Mouse (Mus musculus): ENCODE results near the gene Grin2b. TPM values are rescaled to one million over a fixed set of nuclear protein-coding genes. Genes with fewer than 3 reads are reported as not detected.

Grin2b gene
- polyA plus RNA-seq, 1 experiment from 2014 or later = 9.5 TPM

DNA sequence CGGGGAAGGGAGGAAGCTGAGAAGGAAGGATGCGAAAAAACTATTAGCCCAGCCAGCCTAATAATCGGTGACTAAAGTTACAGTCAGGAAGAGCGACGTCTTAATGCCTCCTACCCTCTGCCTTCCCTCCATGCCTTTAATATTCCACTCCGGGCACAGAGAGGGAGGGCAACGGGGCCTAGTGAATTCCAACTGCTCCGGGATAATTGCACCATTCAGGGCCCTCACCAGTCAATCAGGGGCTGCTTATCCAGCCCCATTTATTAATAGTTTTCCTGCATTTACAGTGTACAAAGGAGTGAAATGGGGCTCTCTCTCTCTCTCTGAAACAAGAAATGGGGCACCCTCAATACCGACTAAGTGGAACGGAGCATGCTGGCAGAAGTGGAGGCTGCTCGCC lies 11.2 kb downstream of the Grin2b start:
- ATAC-seq (ENCODE audit: low FRiP score) = peak; percentile 75
- WGBS = 54% methylated on average over 11 of the region's 11 CpGs

DNA sequence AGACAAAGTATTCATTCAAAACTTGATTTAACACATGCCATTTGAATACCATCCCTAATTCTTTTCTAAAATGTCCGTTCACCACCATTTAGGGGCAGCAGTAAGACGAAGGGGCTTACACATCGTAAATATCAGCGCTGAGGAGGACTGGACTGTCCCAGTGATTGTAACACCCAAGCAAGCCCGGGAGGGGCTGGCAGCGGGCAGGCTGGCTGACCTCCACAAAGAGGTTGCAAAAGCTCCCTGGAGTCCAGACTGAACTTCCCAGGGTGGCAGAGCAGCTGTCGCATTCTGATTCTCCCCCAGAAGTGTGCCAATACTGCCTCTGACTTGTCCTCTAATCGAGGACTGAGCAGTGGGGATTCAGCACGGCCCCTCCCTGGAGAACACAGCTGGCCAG lies 19.9 kb downstream of the Grin2b start:
- Histone ChIP-seq H3K4me1 (peaks cover 14% of the 10 kb centered on the region), H3K27ac (no peak overlapping the region), H3K9ac (no peak overlapping the region), H3K4me3 (replicated peaks) (no peak overlapping the region), H3K36me3 (replicated peaks) (no peaks in the 10 kb centered on the region), H3K27me3 (no peaks in the 10 kb centered on the region), H3K4me2 (no peak overlapping the region), H3K9me3 (no peaks in the 10 kb centered on the region)
- 82% methylated on average over 9 of the region's 9 CpGs for WGBS
- no peak for ATAC-seq (ENCODE audit: low FRiP score)

More for the DNA sequence above, 11.2 kb downstream of the Grin2b start:
- H3K4me2 ChIP-seq = no peak overlapping the region
- H3K4me1 ChIP-seq = peaks cover 11% of the 10 kb centered on the region; the same call in 1 of the 2 replicates
- peak overlapping the region; percentile 42 for H3K27ac ChIP-seq
- no peaks in the 10 kb centered on the region for H3K27me3 ChIP-seq
- no peaks in the 10 kb centered on the region for H3K36me3 ChIP-seq (replicated peaks)
- H3K9me3 ChIP-seq = no peaks in the 10 kb centered on the region
- H3K9ac ChIP-seq = no peak overlapping the region
- H3K4me3 ChIP-seq (replicated peaks) = no peak overlapping the region

DNA sequence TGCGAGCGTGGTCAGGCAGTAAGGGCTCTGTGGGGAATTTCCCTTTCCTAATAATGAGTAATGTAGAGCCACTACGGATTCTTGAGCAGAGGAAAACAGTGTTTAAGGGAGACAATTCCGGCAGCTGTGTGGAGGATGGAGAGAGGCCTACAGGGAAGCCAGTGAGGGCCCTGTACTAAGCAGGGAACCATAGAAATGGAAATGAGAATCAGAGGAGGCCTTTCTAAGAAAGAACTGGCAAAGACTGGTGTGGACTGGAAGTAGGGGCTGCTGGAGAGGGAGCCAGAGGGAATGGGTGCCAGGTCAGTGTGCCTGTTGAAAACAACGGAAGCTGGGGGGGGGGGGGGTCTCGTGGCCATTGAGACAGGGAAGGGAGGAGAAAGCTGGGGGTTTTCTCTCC lies 23.2 kb downstream of the Grin2b start:
- 32% methylated on average over 5 of the region's 6 CpGs for WGBS
- 0 out of 2 replicates have a peak overlapping the region, but pooled peaks have one; percentile 13 for H3K27ac ChIP-seq
- H3K27me3 ChIP-seq = no peaks in the 10 kb centered on the region
- peak; percentile 49; the same call in 1 of the 2 replicates for ATAC-seq (ENCODE audit: low FRiP score)
- no peaks in the 10 kb centered on the region for H3K36me3 ChIP-seq (replicated peaks)
- no peaks in the 10 kb centered on the region for H3K9me3 ChIP-seq
- H3K4me2 ChIP-seq = no peak overlapping the region
- H3K4me3 ChIP-seq (replicated peaks) = no peak overlapping the region
- H3K9ac ChIP-seq = no peak overlapping the region
- H3K4me1 ChIP-seq = peaks cover 14% of the 10 kb centered on the region

DNA sequence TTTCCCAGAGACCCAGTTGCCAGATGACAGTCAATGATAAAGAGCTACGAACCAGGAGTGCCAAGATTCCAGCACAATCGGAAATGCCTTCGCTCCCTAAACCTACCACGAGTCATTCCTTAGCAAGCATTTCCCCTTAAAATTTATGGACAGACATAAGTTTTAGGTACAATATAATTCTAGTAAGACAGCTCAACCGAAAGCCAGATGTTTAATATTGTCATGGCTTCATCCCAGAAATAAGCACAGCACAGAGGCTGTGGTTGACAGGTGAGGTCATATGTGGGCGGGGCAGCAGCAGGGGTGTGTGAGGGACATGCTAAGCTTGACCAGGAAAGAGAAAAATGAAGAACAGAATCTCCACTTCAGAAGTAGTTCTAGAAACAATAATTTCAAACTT lies 33.3 kb downstream of the Grin2b start:
- H3K9me3 ChIP-seq = no peaks in the 10 kb centered on the region
- WGBS = 91% methylated on average over 6 of the region's 6 CpGs
- no peak overlapping the region for H3K4me2 ChIP-seq
- no peak for ATAC-seq (ENCODE audit: low FRiP score)
- no peaks in the 10 kb centered on the region for H3K27me3 ChIP-seq
- H3K9ac ChIP-seq = no peak overlapping the region
- H3K4me3 ChIP-seq (replicated peaks) = no peak overlapping the region
- no peaks in the 10 kb centered on the region for H3K36me3 ChIP-seq (replicated peaks)
- no peaks in the 10 kb centered on the region for H3K4me1 ChIP-seq
- no peak overlapping the region for H3K27ac ChIP-seq

DNA sequence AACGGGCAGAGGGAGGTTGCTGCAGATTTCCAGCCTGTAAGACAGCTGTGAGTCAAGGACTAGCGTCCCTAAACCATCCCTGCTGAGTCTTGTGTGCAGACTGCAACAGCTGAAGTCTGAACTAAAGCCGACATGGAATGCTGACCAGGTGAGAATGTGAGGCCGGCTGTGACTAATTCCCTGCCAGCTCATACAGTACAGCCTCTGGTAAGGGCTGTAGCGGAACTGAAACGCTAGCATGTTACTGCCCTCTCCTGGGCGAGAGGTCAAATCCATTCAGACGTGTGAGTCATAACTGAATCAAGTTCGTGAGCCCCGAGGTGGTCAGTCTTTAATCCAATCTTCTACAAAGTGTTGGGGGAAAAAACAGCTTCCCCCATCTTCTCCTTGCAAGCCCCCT lies 42.9 kb downstream of the Grin2b start:
- no peak overlapping the region for H3K9ac ChIP-seq
- no peak overlapping the region for H3K4me3 ChIP-seq (replicated peaks)
- no peak overlapping the region for H3K4me2 ChIP-seq
- no peaks in the 10 kb centered on the region for H3K27me3 ChIP-seq
- 47% methylated on average over 10 of the region's 10 CpGs for WGBS
- H3K27ac ChIP-seq = no peak overlapping the region
- peaks cover 4% of the 10 kb centered on the region; the same call in 1 of the 2 replicates for H3K4me1 ChIP-seq
- no peaks in the 10 kb centered on the region for H3K36me3 ChIP-seq (replicated peaks)
- H3K9me3 ChIP-seq = no peaks in the 10 kb centered on the region
- 0 out of 2 replicates have a peak, but pooled peaks have one; percentile 20 for ATAC-seq (ENCODE audit: low FRiP score)

DNA sequence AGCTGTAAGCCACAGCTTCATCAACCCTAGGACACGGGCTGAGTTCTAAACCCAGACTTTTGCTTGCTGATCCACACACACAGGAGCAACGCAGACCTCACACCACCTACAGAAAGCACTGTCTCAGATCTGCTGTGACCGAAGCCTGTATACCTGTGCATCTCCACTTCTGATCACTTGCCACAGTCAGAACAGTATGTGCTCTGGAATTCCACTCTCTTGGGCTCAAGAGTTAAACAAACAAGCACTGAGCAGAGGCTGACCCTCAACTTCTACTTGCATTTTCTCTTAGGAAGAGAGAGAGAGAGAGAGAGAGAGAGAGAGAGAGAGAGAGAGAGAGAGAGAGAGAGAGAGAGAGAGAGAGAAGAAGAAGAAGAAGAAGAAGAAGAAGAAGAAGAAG lies 50.7 kb downstream of the Grin2b start:
- ATAC-seq (ENCODE audit: low FRiP score) = no peak
- Histone ChIP-seq H3K4me1 (no peaks in the 10 kb centered on the region), H3K27ac (no peak overlapping the region), H3K36me3 (replicated peaks) (no peaks in the 10 kb centered on the region), H3K9ac (no peak overlapping the region), H3K9me3 (no peaks in the 10 kb centered on the region), H3K4me3 (replicated peaks) (no peak overlapping the region), H3K4me2 (no peak overlapping the region), H3K27me3 (no peaks in the 10 kb centered on the region)
- WGBS = 85% methylated on average over 3 of the region's 3 CpGs

DNA sequence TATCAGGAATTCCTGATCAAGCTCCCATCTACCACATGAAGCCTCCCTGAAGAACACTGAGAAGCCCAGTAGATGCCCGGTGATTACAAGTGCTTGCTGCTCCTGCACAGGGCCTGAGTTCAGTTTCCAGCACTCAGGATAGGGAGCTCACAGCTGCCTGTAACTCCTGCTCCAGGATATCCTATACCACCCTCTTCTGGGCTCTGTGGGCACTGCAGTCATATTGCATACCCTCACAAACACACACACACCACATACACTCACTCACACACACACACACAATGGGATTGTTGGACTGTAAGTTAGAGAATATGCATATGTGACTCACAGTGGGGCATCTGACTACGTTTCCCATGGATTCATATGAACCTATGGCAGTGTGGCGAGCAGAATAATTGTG lies 55.9 kb downstream of the Grin2b start:
- Histone ChIP-seq H3K27ac (no peak overlapping the region), H3K9ac (no peak overlapping the region), H3K9me3 (no peaks in the 10 kb centered on the region), H3K36me3 (replicated peaks) (no peaks in the 10 kb centered on the region), H3K4me2 (no peak overlapping the region), H3K4me3 (replicated peaks) (no peak overlapping the region), H3K27me3 (peaks cover 2% of the 10 kb centered on the region; the same call in 1 of the 2 replicates), H3K4me1 (no peaks in the 10 kb centered on the region)
- no peak for ATAC-seq (ENCODE audit: low FRiP score)
- 90% methylated on average over 3 of the region's 3 CpGs for WGBS

DNA sequence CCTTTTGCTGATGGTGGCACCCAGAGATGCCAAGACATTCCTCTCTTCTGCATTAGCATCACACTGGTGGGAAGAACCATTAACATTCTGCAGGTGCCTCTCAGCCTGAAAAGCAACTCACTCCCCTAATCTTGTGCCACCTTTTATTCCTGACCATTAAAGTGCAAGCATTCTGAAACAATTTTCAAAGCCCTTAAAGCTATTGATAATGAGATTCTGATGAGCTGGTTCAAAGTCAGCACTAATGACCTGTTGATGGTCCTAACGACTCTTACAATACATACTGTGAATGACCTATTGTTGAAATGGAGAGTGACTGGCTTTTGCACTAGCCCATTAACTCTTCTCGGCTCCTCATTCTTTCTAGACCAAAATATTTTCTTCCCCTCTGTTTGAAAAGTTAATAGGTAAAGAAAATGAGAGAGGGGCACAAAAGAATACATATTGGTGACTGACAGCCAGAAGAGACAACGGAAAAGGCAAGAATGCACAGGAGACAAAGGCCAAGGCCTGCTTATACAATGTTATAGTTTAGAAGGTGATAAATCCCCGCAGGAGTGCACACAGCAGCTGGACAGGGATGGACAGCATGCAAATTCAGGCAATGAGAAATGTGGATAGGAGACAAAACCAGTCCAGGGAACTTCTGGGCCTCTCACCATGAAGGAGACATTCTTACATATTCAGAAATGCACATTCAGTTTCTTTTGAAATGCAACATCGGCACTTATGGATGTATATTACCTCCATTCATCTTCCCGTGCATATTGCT lies 59.5 kb downstream of the Grin2b start:
- H3K27me3 ChIP-seq = peaks cover 6% of the 10 kb centered on the region
- H3K4me1 ChIP-seq = 0 out of 2 replicates have a peak, but pooled peaks cover 4% of the 10 kb centered on the region
- H3K27ac ChIP-seq = no peak overlapping the region
- no peaks in the 10 kb centered on the region for H3K36me3 ChIP-seq (replicated peaks)
- no peaks in the 10 kb centered on the region for H3K9me3 ChIP-seq
- H3K4me2 ChIP-seq = no peak overlapping the region
- H3K9ac ChIP-seq = no peak overlapping the region
- H3K4me3 ChIP-seq (replicated peaks) = no peak overlapping the region
- 45% methylated on average over 6 of the region's 6 CpGs for WGBS
- ATAC-seq (ENCODE audit: low FRiP score) = no peak

DNA sequence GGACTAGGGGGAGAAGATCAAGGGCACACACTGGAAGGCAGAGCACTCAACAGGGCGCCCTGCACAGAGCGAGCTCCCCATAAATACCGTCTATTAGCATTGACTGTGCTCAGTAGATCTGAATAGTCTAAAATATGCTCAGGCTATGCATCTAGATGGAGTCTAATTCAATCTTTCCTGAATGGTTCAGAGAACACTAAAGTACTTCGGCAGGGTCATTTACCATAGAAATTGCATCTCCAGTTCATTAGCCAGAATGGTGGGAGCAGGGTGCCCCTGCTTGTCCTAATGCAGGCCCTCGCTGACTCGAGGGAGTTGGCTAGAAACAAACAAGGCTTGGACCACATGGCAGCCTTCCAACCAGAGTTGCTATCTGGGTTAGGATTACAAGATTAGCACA lies 64.1 kb downstream of the Grin2b start:
- WGBS = 50% methylated on average over 6 of the region's 6 CpGs
- Histone ChIP-seq H3K4me3 (replicated peaks) (no peak overlapping the region), H3K27me3 (peaks cover 6% of the 10 kb centered on the region), H3K4me2 (no peak overlapping the region), H3K27ac (no peak overlapping the region), H3K4me1 (0 out of 2 replicates have a peak, but pooled peaks cover 4% of the 10 kb centered on the region), H3K36me3 (replicated peaks) (no peaks in the 10 kb centered on the region), H3K9me3 (no peaks in the 10 kb centered on the region), H3K9ac (no peak overlapping the region)
- ATAC-seq (ENCODE audit: low FRiP score) = peak; percentile 70

DNA sequence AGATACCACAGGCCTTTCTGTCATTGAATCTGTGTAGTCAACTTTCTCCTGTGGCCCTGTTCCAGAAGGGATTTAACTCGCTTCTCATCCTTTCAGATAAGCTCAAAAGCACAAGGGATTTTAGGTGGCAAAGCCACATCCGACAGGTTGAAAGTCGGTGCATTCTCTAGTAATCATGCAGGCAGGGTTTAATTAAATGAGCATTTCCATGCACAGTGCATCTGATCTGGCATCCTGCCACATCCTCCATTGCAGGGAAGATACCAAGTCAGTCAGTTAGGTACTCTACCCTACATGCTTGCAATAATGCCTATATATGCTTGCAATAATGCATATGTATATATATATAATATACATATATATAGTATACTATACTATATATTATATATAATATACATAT lies 64.8 kb downstream of the Grin2b start:
- ATAC-seq (ENCODE audit: low FRiP score) = no peak
- Histone ChIP-seq H3K9me3 (no peaks in the 10 kb centered on the region), H3K36me3 (replicated peaks) (no peaks in the 10 kb centered on the region), H3K27ac (no peak overlapping the region), H3K4me2 (no peak overlapping the region), H3K9ac (no peak overlapping the region), H3K4me1 (0 out of 2 replicates have a peak, but pooled peaks cover 4% of the 10 kb centered on the region), H3K4me3 (replicated peaks) (no peak overlapping the region), H3K27me3 (peaks cover 6% of the 10 kb centered on the region)
- 79% methylated on average over 3 of the region's 3 CpGs for WGBS

DNA sequence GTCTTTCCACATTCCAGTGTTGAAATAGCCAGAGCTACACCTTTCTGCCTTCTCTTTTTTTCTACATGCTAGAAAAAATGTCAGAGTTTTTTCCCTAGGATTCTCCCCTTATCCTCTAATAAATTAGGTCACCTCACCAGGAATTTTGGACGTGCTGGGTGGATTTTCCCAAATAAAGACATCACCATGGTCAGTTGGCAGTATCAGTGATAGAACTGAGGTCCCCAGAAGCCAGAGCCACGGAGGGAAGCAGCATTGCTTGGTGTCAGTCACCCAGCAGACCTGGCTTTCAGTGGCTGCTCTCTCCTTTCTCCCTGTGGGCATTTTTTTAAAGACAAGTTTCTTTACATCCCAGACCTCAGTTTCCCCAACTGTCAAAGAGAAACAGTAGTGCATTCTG lies 68.1 kb downstream of the Grin2b start:
- H3K27ac ChIP-seq = no peak overlapping the region
- 78% methylated on average over 2 of the region's 2 CpGs for WGBS
- ATAC-seq (ENCODE audit: low FRiP score) = no peak

DNA sequence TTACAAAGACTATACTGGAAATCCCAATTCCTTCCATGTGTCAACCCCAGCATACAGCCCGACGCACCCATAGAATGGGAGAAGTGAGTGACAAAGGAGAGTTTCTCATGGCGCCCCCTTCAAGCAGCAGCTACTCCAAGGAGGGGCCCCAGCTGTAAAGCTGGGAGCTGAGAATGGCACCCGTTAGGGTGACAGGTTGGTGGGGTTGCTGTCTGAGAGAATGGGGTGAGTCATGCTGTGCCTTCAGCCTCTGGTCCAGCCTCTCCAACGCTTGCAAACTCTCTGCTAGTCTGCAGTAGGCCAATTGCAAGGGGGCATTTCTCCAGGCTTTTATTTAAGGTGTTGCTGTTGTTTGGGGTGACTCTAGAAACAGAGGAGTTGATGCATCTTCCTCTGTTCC lies 73.1 kb downstream of the Grin2b start:
- Histone ChIP-seq H3K36me3 (replicated peaks) (no peaks in the 10 kb centered on the region), H3K4me3 (replicated peaks) (no peak overlapping the region), H3K4me2 (no peak overlapping the region), H3K4me1 (no peaks in the 10 kb centered on the region), H3K27me3 (no peaks in the 10 kb centered on the region), H3K9me3 (peaks cover 3% of the 10 kb centered on the region; the same call in 1 of the 2 replicates), H3K9ac (no peak overlapping the region), H3K27ac (no peak overlapping the region)
- WGBS = 83% methylated on average over 5 of the region's 5 CpGs
- ATAC-seq (ENCODE audit: low FRiP score) = no peak

More for the DNA sequence above, 68.1 kb downstream of the Grin2b start:
- no peak overlapping the region for H3K4me2 ChIP-seq
- H3K36me3 ChIP-seq (replicated peaks) = no peaks in the 10 kb centered on the region
- H3K9ac ChIP-seq = no peak overlapping the region
- H3K9me3 ChIP-seq = peaks cover 3% of the 10 kb centered on the region; the same call in 1 of the 2 replicates
- H3K27me3 ChIP-seq = no peaks in the 10 kb centered on the region
- H3K4me1 ChIP-seq = 0 out of 2 replicates have a peak, but pooled peaks cover 4% of the 10 kb centered on the region
- H3K4me3 ChIP-seq (replicated peaks) = no peak overlapping the region

DNA sequence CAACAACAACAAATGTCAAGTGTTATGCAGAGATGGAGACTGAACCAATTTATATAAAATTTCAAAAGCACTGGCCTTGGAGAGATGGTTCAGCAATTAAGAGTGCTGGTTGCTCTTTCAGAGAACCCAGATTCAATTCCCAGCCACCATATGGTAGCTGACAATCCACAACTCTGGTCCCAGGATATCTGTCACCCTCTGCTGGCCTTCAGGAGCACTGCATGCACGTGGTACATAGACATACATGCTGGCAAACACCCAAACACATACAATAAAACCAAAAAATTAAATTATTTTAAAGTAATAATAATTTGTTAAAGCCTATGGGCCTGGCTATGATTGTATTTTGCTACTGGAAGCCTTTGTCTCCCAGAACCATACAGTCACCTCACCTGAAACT lies 77.0 kb downstream of the Grin2b start:
- no peak overlapping the region for H3K9ac ChIP-seq
- 7% methylated on average over 1 of the region's 1 CpGs for WGBS
- no peaks in the 10 kb centered on the region for H3K4me1 ChIP-seq
- no peaks in the 10 kb centered on the region for H3K36me3 ChIP-seq (replicated peaks)
- no peak overlapping the region for H3K4me3 ChIP-seq (replicated peaks)
- ATAC-seq (ENCODE audit: low FRiP score) = no peak
- no peaks in the 10 kb centered on the region for H3K27me3 ChIP-seq
- no peak overlapping the region for H3K27ac ChIP-seq
- H3K9me3 ChIP-seq = no peaks in the 10 kb centered on the region
- H3K4me2 ChIP-seq = no peak overlapping the region

Measured in forebrain, embryonic 12.5 days (tissue).